Mouse (Mus musculus) hindbrain, postnatal 0 days (tissue): Measurements from ENCODE around the gene Qars. TPM values are rescaled to one million over a fixed set of nuclear protein-coding genes. Genes with fewer than 3 reads are reported as not detected.

ENCODE experiments used
- ATAC-seq: fragments of 200-750 bp; cut with Nextera tagmentation; 2 replicates; pipeline ENCODE4 v1.8.0; 2017; ENCODE audit warnings: mild to moderate bottlenecking, moderate TSS enrichment, moderate library complexity
- DNase-seq: peaks from one replicate; pipeline ENCODE4 v3.0.0-alpha.2; 2015; ENCODE audit warnings: low spot score
- H3K27ac ChIP-seq: fragments of 300-500 bp; sonication (generic); 2 replicates; pipeline ENCODE4 v1.5.1; 2014; ENCODE audit warnings: mild to moderate bottlenecking
- H3K27me3 ChIP-seq: fragments of 300-500 bp; sonication (generic); 2 replicates; pipeline ENCODE4 v1.6.1; 2014; ENCODE audit warnings: low read length, mixed read lengths; ENCODE audit not compliant: insufficient read depth
- H3K36me3 ChIP-seq: fragments of 300-500 bp; sonication (generic); 2 replicates; pipeline ENCODE4 v1.6.1; 2014; ENCODE audit warnings: low read length, mixed read lengths; ENCODE audit not compliant: insufficient read depth
- H3K4me1 ChIP-seq: fragments of 300-500 bp; sonication (generic); 2 replicates; pipeline ENCODE4 v1.6.1; 2014; ENCODE audit warnings: antibody characterized with exemption, low read length, mixed read lengths; ENCODE audit not compliant: insufficient read depth
- H3K4me2 ChIP-seq: fragments of 300-500 bp; sonication (generic); 2 replicates; pipeline ENCODE4 v1.6.1; 2014; ENCODE audit warnings: low read depth, mild to moderate bottlenecking, low read length, moderate library complexity, mixed read lengths
- H3K4me3 ChIP-seq: fragments of 300-500 bp; sonication (generic); 2 replicates; pipeline ENCODE4 v1.5.1; 2014; ENCODE audit warnings: low read length
- H3K9ac ChIP-seq: fragments of 300-500 bp; sonication (generic); replicated peaks from 2 replicates; pipeline ENCODE4 v1.6.1; 2014; ENCODE audit warnings: mild to moderate bottlenecking, low read length, moderate library complexity, mixed read lengths
- H3K9me3 ChIP-seq: fragments of 300-500 bp; sonication (generic); 2 replicates; pipeline ENCODE4 v1.6.1; 2016; ENCODE audit warnings: low read length, mixed read lengths
- CTCF ChIP-seq: IDR thresholded peaks from 2 replicates; pipeline ENCODE4 v1.5.1; 2016; ENCODE audit warnings: antibody characterized with exemption, control low read depth, low read depth
- WGBS: fragments of 180-500 bp; shearing (Covaris S2); extraction: QIAGEN DNeasy Blood & Tissue Kit; methylation state at CpG from one replicate; pipeline ENCODE4 v1.1.7; 2014; 5-methylcytosine and 5-hydroxymethylcytosine counted together
- polyA plus RNA-seq: library from polyadenylated mRNA; unstranded; fragments of >200 nt; fragmentation: Nextera tagmentation; extraction: Ambion mirVana; gene quantifications from 2 replicates; pipeline ENCODE4 v1.2.1, GENCODE M21; 2015
- total RNA-seq: library from RNA; depleted of rRNA; stranded (reverse); fragments of >200 nt; gene quantifications from 2 replicates; pipeline ENCODE4 v1.2.3, GENCODE M21; 2014

Qars gene
- total and polyA plus RNA-seq, 2 experiments from 2014 or later, result 58.3 to 153 TPM

GRCm38 (mm10) chr9:108479721-108480351 lies 27.7 kb upstream of the Qars start, which contains the start of gene Lamb2:
Gene Lamb2 (plus strand): TSS chr9:108479736.
- 9% methylated on average over 10 of the region's 10 CpGs for WGBS
- Histone ChIP-seq H3K36me3 (no peaks in the 10 kb centered on the region), H3K27ac (peak within 1 kb of the TSS; percentile 60), H3K9ac (peak within 1 kb of the TSS; percentile 48), H3K4me1 (peaks cover 13% of the 10 kb centered on the region), H3K27me3 (no peaks in the 10 kb centered on the region), H3K4me2 (peak within 1 kb of the TSS; percentile 58), H3K9me3 (no peaks in the 10 kb centered on the region), H3K4me3 (peak within 1 kb of the TSS; percentile 40)
- peak; percentile 83 for DNase-seq
- TF ChIP-seq CTCF, result no peak
- peak; percentile 58 for ATAC-seq

GRCm38 (mm10) chr9:108480813-108481519 lies 26.5 kb upstream of the Qars start:
- Histone ChIP-seq H3K36me3 (no peaks in the 10 kb centered on the region), H3K4me1 (peaks cover 13% of the 10 kb centered on the region), H3K27me3 (no peaks in the 10 kb centered on the region), H3K9ac (no peak overlapping the region), H3K9me3 (no peaks in the 10 kb centered on the region), H3K4me3 (no peak overlapping the region), H3K27ac (no peak overlapping the region), H3K4me2 (0 out of 2 replicates have a peak overlapping the region, but pooled peaks have one; percentile 58)
- WGBS, result 91% methylated on average over 28 of the region's 28 CpGs
- TF ChIP-seq CTCF, result no peak
- no peak for DNase-seq
- ATAC-seq, result no peak

- H3K27me3 ChIP-seq, result no peaks in the 10 kb centered on the region
- H3K9me3 ChIP-seq, result no peaks in the 10 kb centered on the region
- 87% methylated on average over 19 of the region's 19 CpGs for WGBS
- H3K4me1 ChIP-seq, result peaks cover 13% of the 10 kb centered on the region
- ATAC-seq (no peak), DNase-seq (no peak)
- H3K4me3 ChIP-seq, result no peak overlapping the region
- TF ChIP-seq CTCF, result no peak
- no peak overlapping the region for H3K4me2 ChIP-seq
- no peaks in the 10 kb centered on the region for H3K36me3 ChIP-seq
- no peak overlapping the region for H3K27ac ChIP-seq
- no peak overlapping the region for H3K9ac ChIP-seq
Measured at GRCm38 (mm10) chr9:108481520-108482210, 25.8 kb upstream of the Qars start.

GRCm38 (mm10) chr9:108483051-108483790 lies 24.3 kb upstream of the Qars start:
- 92% methylated on average over 18 of the region's 18 CpGs for WGBS
- Histone ChIP-seq H3K4me2 (no peak overlapping the region), H3K9me3 (no peaks in the 10 kb centered on the region), H3K27me3 (no peaks in the 10 kb centered on the region), H3K4me1 (peaks cover 13% of the 10 kb centered on the region), H3K9ac (no peak overlapping the region), H3K36me3 (no peaks in the 10 kb centered on the region), H3K4me3 (no peak overlapping the region), H3K27ac (no peak overlapping the region)
- no peak for ATAC-seq
- no peak for DNase-seq
- TF ChIP-seq CTCF, result no peak

- Histone ChIP-seq H3K36me3 (no peaks in the 10 kb centered on the region), H3K4me2 (no peak overlapping the region), H3K9me3 (no peaks in the 10 kb centered on the region), H3K4me3 (no peak overlapping the region), H3K27ac (no peak overlapping the region), H3K4me1 (peaks cover 9% of the 10 kb centered on the region), H3K27me3 (no peaks in the 10 kb centered on the region), H3K9ac (no peak overlapping the region)
- TF ChIP-seq CTCF, result no peak
- no peak for DNase-seq
- no peak for ATAC-seq
- WGBS, result 94% methylated on average over 15 of the region's 15 CpGs
Measured at GRCm38 (mm10) chr9:108484021-108484420, 23.5 kb upstream of the Qars start.

- H3K4me1 ChIP-seq, result peaks cover 8% of the 10 kb centered on the region; the same call in 1 of the 2 replicates
- no peak overlapping the region for H3K9ac ChIP-seq
- ATAC-seq (no peak), DNase-seq (no peak)
- no peak overlapping the region for H3K27ac ChIP-seq
- WGBS, result 93% methylated on average over 19 of the region's 19 CpGs
- H3K36me3 ChIP-seq, result no peaks in the 10 kb centered on the region
- H3K4me2 ChIP-seq, result no peak overlapping the region
- H3K4me3 ChIP-seq, result no peak overlapping the region
- no peaks in the 10 kb centered on the region for H3K27me3 ChIP-seq
- no peaks in the 10 kb centered on the region for H3K9me3 ChIP-seq
- no peak for TF ChIP-seq CTCF
Measured at GRCm38 (mm10) chr9:108485301-108485875, 22.1 kb upstream of the Qars start.
